Mouse (Mus musculus) G1E-ER4 (cell line): ENCODE results near the gene Nup188. TPM values are rescaled to one million over a fixed set of nuclear protein-coding genes. Genes with fewer than 3 reads are reported as not detected.

Experiments used
- GATA1 ChIP-seq: IDR thresholded peaks from one replicate; pipeline ENCODE4 v1.8.0; 2012; ENCODE audit warnings: low read length, inconsistent platforms
- polyA plus RNA-seq: library from polyadenylated mRNA; stranded (reverse); fragments of >175 nt; gene quantifications from 2 replicates; pipeline ENCODE4 v1.2.3, GENCODE M21; 2012

Nup188 gene
- polyA plus RNA-seq, 1 experiment: 109 TPM

- TF ChIP-seq GATA1: no peak
These were observed 63.0 kb downstream of the Nup188 start for GRCm38 (mm10) chr2:30349196-30349595.

- TF ChIP-seq GATA1: no peak
These were observed 65.0 kb downstream of the Nup188 start for GRCm38 (mm10) chr2:30351149-30351548.

DNA sequence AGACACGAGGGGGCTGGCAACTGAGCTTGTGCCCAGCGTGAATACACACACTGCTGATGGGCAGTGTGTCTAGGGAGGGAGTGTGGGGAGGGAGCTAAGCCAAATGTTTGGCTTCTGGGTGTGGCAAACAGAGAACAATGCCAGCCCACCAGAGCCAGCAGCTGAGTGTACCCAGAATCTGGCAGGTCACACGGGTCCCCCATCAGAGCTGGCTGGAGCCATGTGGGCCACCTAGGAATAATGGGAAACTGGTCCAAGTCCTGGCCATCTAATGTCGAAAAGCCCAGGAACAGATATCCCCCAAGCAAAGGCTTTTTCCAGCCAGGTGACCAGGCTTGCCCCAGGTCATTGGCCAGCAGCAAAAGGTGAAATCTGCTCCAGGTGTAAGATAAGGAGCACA, 69.7 kb downstream of the Nup188 start:
- TF ChIP-seq GATA1: no peak

DNA sequence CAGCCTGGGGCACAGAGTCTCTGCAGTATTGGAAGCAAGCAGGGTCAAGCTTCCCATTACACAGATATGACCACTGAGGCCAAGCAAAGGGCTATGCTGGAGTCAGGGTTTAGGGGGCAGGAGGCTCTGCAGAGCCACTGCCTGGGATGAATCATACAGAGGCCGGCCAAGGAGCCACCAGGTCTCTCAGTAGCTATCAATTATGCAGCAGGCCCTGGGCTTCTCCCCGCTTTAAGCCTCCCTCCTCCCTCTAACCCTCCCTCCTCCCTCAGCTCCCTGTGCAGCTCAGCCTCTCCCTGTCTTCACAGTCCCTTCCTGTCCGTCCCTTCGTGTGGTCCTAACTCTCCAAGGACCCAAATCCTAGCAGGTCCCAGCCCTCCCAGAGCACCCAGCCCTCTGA, 70.1 kb downstream of the Nup188 start:
- TF ChIP-seq GATA1: no peak

- TF ChIP-seq GATA1: no peak
These were observed 70.7 kb downstream of the Nup188 start for GRCm38 (mm10) chr2:30356906-30357305.

DNA sequence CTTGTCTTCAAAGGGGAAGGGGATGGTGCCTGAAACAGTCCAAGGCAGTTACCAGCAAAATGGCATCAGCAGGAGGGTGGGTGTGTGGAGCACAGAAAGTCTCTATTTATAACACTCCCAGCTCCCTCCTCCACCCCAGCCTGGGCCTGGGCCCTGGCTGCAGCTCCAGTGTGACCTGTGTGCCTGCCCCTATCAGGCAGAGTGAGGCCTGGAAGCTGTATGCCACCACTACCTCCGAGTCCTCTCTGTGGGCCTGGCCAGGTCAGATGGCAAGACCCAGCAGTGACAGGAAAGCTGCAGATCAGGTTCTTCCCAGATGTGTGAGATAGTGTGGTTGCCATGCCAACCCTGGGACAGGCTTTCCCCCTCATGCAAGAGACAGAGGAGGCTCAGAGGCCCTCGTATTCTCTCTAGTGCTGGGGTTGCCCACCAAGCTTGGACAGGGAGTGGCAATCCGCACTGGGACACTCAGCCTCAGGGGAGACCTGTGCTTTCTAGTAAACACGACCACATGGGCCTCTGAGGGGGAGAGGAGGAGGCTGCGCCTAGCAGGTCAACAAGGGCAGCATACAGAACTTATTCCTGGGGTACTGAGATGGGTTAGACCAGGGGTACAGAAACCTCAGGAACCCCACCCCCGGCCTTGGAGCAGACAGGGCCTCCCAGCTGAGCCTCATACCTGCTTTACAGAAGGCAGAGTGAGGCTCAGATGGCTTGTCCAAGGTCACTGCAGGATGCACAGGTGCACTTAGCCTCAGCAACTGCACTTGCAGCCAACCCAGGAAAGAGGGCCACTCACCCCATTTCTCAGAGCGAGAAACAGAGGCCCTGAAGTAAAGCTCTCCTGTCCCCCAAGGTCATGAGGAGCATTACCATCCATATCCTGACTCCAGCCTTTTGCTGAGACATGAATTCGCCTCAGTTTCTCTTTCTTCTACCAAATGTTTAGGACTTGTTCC, 71.6 kb downstream of the Nup188 start:
- no peak for TF ChIP-seq GATA1

DNA sequence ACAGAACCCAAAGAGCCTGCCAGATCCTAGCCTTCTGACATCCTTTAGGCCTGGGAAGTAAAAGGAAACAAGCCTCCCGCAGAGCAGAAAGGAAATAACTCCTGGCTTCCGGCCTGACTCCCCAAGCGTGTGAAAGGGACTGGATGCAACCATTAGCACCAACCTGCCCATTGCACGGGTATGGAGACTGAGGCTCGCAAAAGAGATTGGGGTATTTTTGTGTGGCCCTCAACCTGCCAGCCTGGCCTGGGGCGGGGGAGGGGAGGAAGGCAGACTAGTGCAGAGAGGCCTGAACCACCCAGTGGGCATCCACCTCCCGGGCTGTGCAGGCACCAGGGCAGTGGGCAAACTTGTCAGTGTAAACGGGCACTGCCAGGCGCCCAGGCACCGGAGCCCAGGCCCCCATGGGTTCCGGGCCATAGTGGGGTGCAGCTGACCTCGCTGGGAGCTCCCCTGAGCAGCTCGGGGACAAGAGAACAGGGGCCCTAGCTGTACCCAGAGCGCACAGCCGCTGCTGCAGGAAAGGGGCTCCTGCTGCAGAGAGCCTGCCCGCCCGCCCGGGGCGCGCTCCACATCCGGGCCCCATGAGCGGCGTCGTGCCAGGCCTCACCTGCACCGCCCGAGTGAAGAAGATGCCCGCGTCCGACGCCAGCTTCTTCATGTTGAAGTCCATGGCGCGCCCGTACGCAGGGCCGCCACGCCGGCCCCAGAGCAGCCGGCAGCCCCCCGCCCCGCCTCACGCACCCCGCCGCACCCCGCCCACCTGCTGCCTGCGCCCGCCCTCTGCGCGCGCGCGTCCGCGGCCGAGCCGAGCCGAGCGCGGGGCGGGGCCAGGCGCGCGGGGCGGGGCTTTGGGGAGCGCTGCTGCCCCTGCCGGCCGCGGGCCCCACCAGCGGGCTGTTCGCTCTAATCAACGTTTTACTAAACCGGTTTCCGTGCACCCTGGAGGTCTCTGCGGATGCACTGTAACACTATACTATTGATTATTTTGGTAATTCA, 72.6 kb downstream of the Nup188 start, which contains the start of gene Sh3glb2:
Gene Sh3glb2 (minus strand): TSS at position 805 of the 999 bp plus-strand sequence.
- TF ChIP-seq GATA1: no peak

GRCm38 (mm10) chr2:30360626-30361025, 74.4 kb downstream of the Nup188 start:
- no peak for TF ChIP-seq GATA1

- TF ChIP-seq GATA1: no peak
These were observed 76.7 kb downstream of the Nup188 start for GRCm38 (mm10) chr2:30362865-30363264.

DNA sequence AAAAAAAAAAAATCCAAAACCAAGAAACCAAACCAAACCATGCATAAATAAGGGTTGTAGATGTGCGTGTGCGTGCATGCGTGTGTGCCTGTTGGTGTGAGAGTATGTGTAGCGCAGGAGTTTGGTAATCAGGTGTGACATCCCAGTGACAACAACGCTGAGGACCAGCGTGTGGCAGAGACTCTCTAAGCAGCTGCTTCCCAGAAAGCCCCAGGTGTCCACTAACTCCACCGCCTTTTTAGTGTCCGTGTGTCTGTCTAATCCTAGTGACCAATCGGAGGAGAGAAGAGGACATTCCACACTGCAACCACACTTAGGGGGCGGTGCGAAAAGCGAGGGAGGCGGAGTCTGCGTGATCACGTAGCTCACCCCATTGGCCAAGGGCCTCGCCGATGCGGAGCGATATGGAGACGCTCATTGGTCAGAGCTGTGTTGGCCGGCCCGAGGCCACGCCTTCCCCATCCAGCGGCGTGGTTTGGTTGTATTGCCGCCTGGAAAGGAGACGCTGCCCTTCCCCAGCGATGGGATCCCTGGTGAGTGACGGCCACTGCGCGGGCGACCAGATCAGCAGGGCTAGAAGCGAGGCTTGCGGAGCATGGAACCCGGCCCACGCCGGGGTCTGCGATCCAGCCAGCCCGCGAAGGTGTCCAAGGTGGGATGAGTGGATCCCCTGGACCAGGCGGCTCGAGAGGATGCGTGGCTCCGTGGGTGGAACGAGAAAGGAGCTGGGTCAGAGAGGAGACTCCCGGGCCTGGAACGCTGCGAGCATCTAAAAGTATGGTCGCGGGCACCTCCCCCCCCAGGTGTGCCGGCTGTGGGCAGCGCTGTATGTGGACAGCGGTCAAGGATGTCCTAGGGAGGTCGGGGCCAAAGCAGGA, 77.8 kb downstream of the Nup188 start, which contains the start of gene Miga2:
Gene Miga2 (plus strand): TSS at position 461 of the 878 bp plus-strand sequence.
- no peak for TF ChIP-seq GATA1

DNA sequence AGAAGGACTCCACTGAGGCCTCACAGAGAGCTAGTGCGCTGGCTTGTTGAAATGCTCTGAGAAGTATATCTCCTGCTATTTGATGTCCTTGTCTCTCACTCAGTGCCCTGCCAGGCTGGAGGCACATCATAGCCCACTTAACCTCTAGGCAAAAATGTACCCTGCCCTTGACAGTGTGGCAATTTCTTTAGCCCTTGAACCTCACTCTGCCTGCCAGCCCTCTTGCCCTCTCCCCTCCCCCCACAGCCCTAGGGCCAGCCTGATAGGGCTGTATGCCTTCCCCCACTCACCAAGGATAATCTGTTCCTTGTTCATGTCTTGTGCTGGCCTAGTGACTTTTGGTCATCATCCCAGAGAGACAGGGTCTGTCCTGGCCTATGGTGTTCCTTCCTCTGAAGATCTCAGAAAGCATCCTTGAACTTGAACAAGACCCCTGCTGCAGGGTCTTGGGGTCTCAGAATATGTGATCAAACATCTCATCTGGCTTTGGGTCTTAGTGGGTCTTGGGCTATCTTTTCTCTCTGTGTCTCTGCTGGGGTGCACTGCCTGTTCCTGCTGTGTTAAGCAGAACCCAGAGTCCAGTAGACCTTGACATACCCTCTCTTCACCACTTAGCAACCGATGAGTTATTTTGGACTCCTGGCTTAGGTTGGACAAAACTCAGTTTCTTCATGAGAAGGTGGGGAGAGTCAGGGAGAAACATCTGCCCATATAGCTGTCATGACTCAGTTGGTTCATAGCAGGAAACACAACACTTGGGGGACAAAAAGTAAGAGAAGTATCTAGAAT, 79.3 kb downstream of the Nup188 start:
- TF ChIP-seq GATA1: no peak

- no peak for TF ChIP-seq GATA1
These were observed 80.0 kb downstream of the Nup188 start for GRCm38 (mm10) chr2:30366203-30366602.

GRCm38 (mm10) chr2:30371544-30371943, 85.3 kb downstream of the Nup188 start:
- TF ChIP-seq GATA1: no peak

DNA sequence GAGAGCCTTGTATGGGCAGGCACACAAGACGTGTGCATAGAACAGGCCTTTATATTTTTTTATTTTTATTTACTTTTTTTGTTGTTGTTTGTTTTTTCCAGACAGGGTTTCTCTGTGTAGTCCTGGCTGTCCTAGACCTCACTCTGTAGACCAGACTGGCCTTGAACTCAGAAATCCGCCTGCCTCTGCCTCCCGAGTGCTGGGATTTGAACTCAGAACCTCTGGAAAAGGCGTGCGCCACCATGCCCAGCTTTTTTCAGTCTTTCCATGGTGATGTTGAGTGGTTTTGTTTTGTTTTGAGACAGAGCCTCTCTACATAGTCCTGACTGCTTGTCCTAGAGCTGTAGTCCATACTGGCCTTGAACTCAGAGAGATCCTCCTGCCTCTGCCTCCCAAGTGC, 86.5 kb downstream of the Nup188 start:
- TF ChIP-seq GATA1: no peak
